Mouse (Mus musculus) CH12.LX (cell line): Measurements from ENCODE around the gene Gstm1. TPM values are rescaled to one million over a fixed set of nuclear protein-coding genes. Genes with fewer than 3 reads are reported as not detected.

ENCODE experiments used
- DNase-seq: peaks from one replicate; pipeline ENCODE4 v3.0.0-alpha.2; 2013; ENCODE audit errors: extremely low read depth
- H3K27ac ChIP-seq: 2 replicates; pipeline ENCODE4 v1.5.1; 2012; ENCODE audit warnings: low read depth, mild to moderate bottlenecking, control low read depth, moderate library complexity; ENCODE audit not compliant: insufficient read depth
- H3K27me3 ChIP-seq: replicated peaks from 2 replicates; pipeline ENCODE3; 2012; ENCODE audit warnings: inconsistent platforms
- H3K36me3 ChIP-seq, 2 experiments: replicated peaks in 1 of 2; 2 replicates each; pipeline versions ENCODE3 to v1.6.1; 2012; ENCODE audit warnings: inconsistent platforms in 1 of 2, low read length in 1 of 2, mild to moderate bottlenecking in 1 of 2, mixed read lengths in 1 of 2, moderate library complexity in 1 of 2; ENCODE audit not compliant: control insufficient read depth in 1 of 2, insufficient read depth in 1 of 2
- H3K4me1 ChIP-seq, 2 experiments: 2 replicates each; pipeline ENCODE4 v1.6.1; 2012; ENCODE audit warnings: inconsistent platforms in 1 of 2, moderate library complexity in 1 of 2; ENCODE audit not compliant: insufficient read depth in 2 of 2, control insufficient read depth in 1 of 2
- H3K4me2 ChIP-seq: 2 replicates; pipeline ENCODE4 v1.6.1; 2012; ENCODE audit warnings: low read depth, mild to moderate bottlenecking, control low read depth; ENCODE audit not compliant: poor library complexity, insufficient read depth, severe bottlenecking
- H3K4me3 ChIP-seq, 3 experiments: fragments of 150-350 bp in 1 of 3; sonication (generic) in 1 of 3; replicated peaks in 1 of 3; 2 replicates each; pipeline versions ENCODE3 to v1.5.1; 2011 to 2012; ENCODE audit warnings: low read depth in 2 of 3, low read length in 2 of 3, mild to moderate bottlenecking in 2 of 3, moderate library complexity in 2 of 3, control low read depth in 1 of 3, improper control_type of control experiment in 1 of 3, inconsistent platforms in 1 of 3, mixed read lengths in 1 of 3; ENCODE audit not compliant: poor library complexity in 1 of 3
- H3K79me2 ChIP-seq: replicated peaks from 2 replicates; pipeline ENCODE4 v1.6.1; 2012; ENCODE audit warnings: mild to moderate bottlenecking, moderate library complexity; ENCODE audit not compliant: control insufficient read depth, poor library complexity, insufficient read depth, severe bottlenecking; ENCODE audit errors: extremely low read depth
- H3K9ac ChIP-seq: 2 replicates; pipeline ENCODE4 v1.6.1; 2012; ENCODE audit warnings: low read depth, mild to moderate bottlenecking, control low read depth, moderate library complexity; ENCODE audit not compliant: insufficient read depth
- H3K9me3 ChIP-seq: replicated peaks from 2 replicates; pipeline ENCODE3; 2012; ENCODE audit warnings: low read length, inconsistent platforms, mixed read lengths
- BHLHE40 ChIP-seq: IDR thresholded peaks from 2 replicates; pipeline ENCODE4 v1.6.1; 2011; ENCODE audit warnings: mild to moderate bottlenecking, low read depth, low read length, improper control_type of control experiment
- CTCF ChIP-seq, 2 experiments: IDR thresholded peaks in 1 of 2; conservative IDR thresholded peaks in 1 of 2; 2 replicates each; pipeline ENCODE4 v1.5.1; 2011 to 2012; ENCODE audit warnings: low read depth in 2 of 2, low read length in 2 of 2, improper control_type of control experiment in 1 of 2, inconsistent platforms in 1 of 2, mild to moderate bottlenecking in 1 of 2, moderate library complexity in 1 of 2
- E2F4 ChIP-seq: IDR thresholded peaks from 2 replicates; pipeline ENCODE4 v1.6.1; 2011; ENCODE audit warnings: low read depth, low read length, improper control_type of control experiment; ENCODE audit not compliant: insufficient replicate concordance
- ELF1 ChIP-seq: IDR thresholded peaks from 2 replicates; pipeline ENCODE4 v1.6.1; 2014; ENCODE audit warnings: low read depth, mild to moderate bottlenecking, inconsistent platforms, low read length, improper control_type of control experiment
- EP300 ChIP-seq: IDR thresholded peaks from 2 replicates; pipeline ENCODE4 v1.6.1; 2011; ENCODE audit warnings: low read length, improper control_type of control experiment
- GABPA ChIP-seq: IDR thresholded peaks from 2 replicates; pipeline ENCODE4 v1.6.1; 2012; ENCODE audit warnings: low read depth, low read length, improper control_type of control experiment, inconsistent platforms; ENCODE audit not compliant: insufficient replicate concordance
- IRF4 ChIP-seq: IDR thresholded peaks from 2 replicates; pipeline ENCODE4 v1.6.1; 2014; ENCODE audit warnings: low read depth, mild to moderate bottlenecking, inconsistent platforms, low read length, improper control_type of control experiment
- JUN ChIP-seq: IDR thresholded peaks from 2 replicates; pipeline ENCODE4 v1.6.1; 2011; ENCODE audit warnings: low read depth, mild to moderate bottlenecking, low read length, improper control_type of control experiment, moderate library complexity; ENCODE audit not compliant: insufficient read depth
- JUND ChIP-seq: conservative IDR thresholded peaks from 2 replicates; pipeline ENCODE4 v1.6.1; 2011; ENCODE audit warnings: low read depth, low read length, improper control_type of control experiment
- MAFK ChIP-seq: IDR thresholded peaks from 2 replicates; pipeline ENCODE4 v1.6.1; 2011; ENCODE audit warnings: low read length, improper control_type of control experiment; ENCODE audit not compliant: insufficient replicate concordance
- MAX ChIP-seq: IDR thresholded peaks from 2 replicates; pipeline ENCODE4 v1.6.1; 2011; ENCODE audit warnings: low read length, improper control_type of control experiment
- MEF2A ChIP-seq: IDR thresholded peaks from 2 replicates; pipeline ENCODE4 v1.6.1; 2014; ENCODE audit warnings: low read depth, mild to moderate bottlenecking, inconsistent platforms, low read length, improper control_type of control experiment, borderline replicate concordance
- MXI1 ChIP-seq: IDR thresholded peaks from 2 replicates; pipeline ENCODE4 v1.6.1; 2011; ENCODE audit warnings: mild to moderate bottlenecking, low read depth, low read length, improper control_type of control experiment
- MYC ChIP-seq: IDR thresholded peaks from 2 replicates; pipeline ENCODE4 v1.6.1; 2011; ENCODE audit warnings: low read depth, mild to moderate bottlenecking, improper control_type of control experiment, low read length
- NRF1 ChIP-seq: IDR thresholded peaks from 2 replicates; pipeline ENCODE4 v1.6.1; 2014; ENCODE audit warnings: low read depth, mild to moderate bottlenecking, inconsistent platforms, low read length, improper control_type of control experiment, moderate library complexity
- POLR2A ChIP-seq: IDR thresholded peaks from 2 replicates; pipeline ENCODE4 v1.6.1; 2011; ENCODE audit warnings: low read depth, mild to moderate bottlenecking, improper control_type of control experiment, low read length
- POLR2AphosphoS2 ChIP-seq: IDR thresholded peaks from 2 replicates; pipeline ENCODE4 v1.6.1; 2011; ENCODE audit warnings: low read depth, low read length, improper control_type of control experiment
- RAD21 ChIP-seq: IDR thresholded peaks from 2 replicates; pipeline ENCODE4 v1.6.1; 2011; ENCODE audit warnings: low read depth, mild to moderate bottlenecking, low read length, improper control_type of control experiment, moderate library complexity
- RCOR1 ChIP-seq: conservative IDR thresholded peaks from 2 replicates; pipeline ENCODE4 v1.6.1; 2012; ENCODE audit warnings: low read depth, mild to moderate bottlenecking, inconsistent platforms, low read length, improper control_type of control experiment
- SIN3A ChIP-seq: IDR thresholded peaks from 2 replicates; pipeline ENCODE4 v1.6.1; 2012; ENCODE audit warnings: low read length, improper control_type of control experiment, inconsistent platforms
- TCF12 ChIP-seq: IDR thresholded peaks from 2 replicates; pipeline ENCODE4 v1.6.1; 2014; ENCODE audit warnings: low read depth, mild to moderate bottlenecking, inconsistent platforms, low read length, improper control_type of control experiment
- UBTF ChIP-seq: IDR thresholded peaks from 2 replicates; pipeline ENCODE4 v1.6.1; 2012; ENCODE audit warnings: low read depth, mild to moderate bottlenecking, inconsistent platforms, low read length, improper control_type of control experiment, moderate library complexity
- USF1 ChIP-seq: IDR thresholded peaks from 2 replicates; pipeline ENCODE4 v1.6.1; 2014; ENCODE audit warnings: low read depth, mild to moderate bottlenecking, inconsistent platforms, low read length, improper control_type of control experiment
- USF2 ChIP-seq: conservative IDR thresholded peaks from 2 replicates; pipeline ENCODE4 v1.6.1; 2011; ENCODE audit warnings: low read depth, low read length, improper control_type of control experiment
- ZC3H11A ChIP-seq: IDR thresholded peaks from 2 replicates; pipeline ENCODE4 v1.6.1; 2012; ENCODE audit warnings: low read depth, mild to moderate bottlenecking, inconsistent platforms, low read length, improper control_type of control experiment
- ZKSCAN1 ChIP-seq: IDR thresholded peaks from 2 replicates; pipeline ENCODE4 v1.6.1; 2012; ENCODE audit warnings: low read depth, inconsistent platforms, low read length, improper control_type of control experiment, borderline replicate concordance
- ZMIZ1 ChIP-seq: IDR thresholded peaks from 2 replicates; pipeline ENCODE4 v1.6.1; 2012; ENCODE audit warnings: low read depth, mild to moderate bottlenecking, inconsistent platforms, low read length, improper control_type of control experiment
- dilution Hi-C: fragments of 300-500 bp; cut with MboI; formaldehyde crosslinking; loops from 2 replicates; pipeline ENCODE4 v1.14.3; 2020; ENCODE audit warnings: low sequenced_read_pairs; ENCODE audit not compliant: extremely low pct_unique_long_range_greater_than_20kb, extremely low pct_ligation_motif_present
- in situ Hi-C: fragments of 300-500 bp; cut with MboI; formaldehyde crosslinking; loops from 3 replicates; pipeline ENCODE4 v1.14.3; 2019; ENCODE audit warnings: low sequenced_read_pairs, low pct_ligation_motif_present, low pct_unique_long_range_greater_than_20kb, mixed read lengths
- polyA plus RNA-seq: library from polyadenylated mRNA; unstranded; fragments of >175 nt; gene quantifications from 2 replicates; pipeline ENCODE4 v1.2.1, GENCODE M21; 2012; ENCODE audit warnings: low read depth; ENCODE audit not compliant: insufficient read length
- total RNA-seq, 2 experiments: library from RNA; depleted of rRNA; stranded (reverse); fragments of 300-350 nt in 1 of 2; fragments of >200 nt in 1 of 2; gene quantifications; 2 replicates each; pipeline ENCODE4 v1.2.3; 2012 to 2014

Gstm1 gene
- total and polyA plus RNA-seq, 3 experiments, result 0.25 to 5.4 (median 0.35) TPM

GRCm38 (mm10) chr3:108028641-108029365 lies 11.0 kb upstream of the Gstm1 start:
- Histone ChIP-seq H3K4me1 (no peaks in the 10 kb centered on the region; a peak in 1 of 4 replicates), H3K36me3 (no peaks in the 10 kb centered on the region), H3K4me3 (no peak overlapping the region), H3K4me2 (no peak overlapping the region), H3K9ac (no peak overlapping the region), H3K27ac (no peak overlapping the region), H3K27me3 (peaks cover 11% of the 10 kb centered on the region), H3K9me3 (no peaks in the 10 kb centered on the region), H3K79me2 (no peaks in the 10 kb centered on the region)
- no peak for DNase-seq
- dilution Hi-C loops (no loop called here), in situ Hi-C loops (no loop called here)
- TF ChIP-seq CTCF (conservative IDR thresholded peaks at IDR 0.05 in 1 of 2, IDR thresholded peaks at IDR 0.05 in 1 of 2; ENCODE audit: low read depth in 2 of 2, low read length in 2 of 2) (no peak), RAD21 (no peak), ZC3H11A (no peak), USF2 (no peak), UBTF (no peak), E2F4 (no peak), SIN3A (no peak), BHLHE40 (no peak), MEF2A (no peak), JUND (no peak), POLR2AphosphoS2 (no peak), NRF1 (no peak), IRF4 (no peak), USF1 (no peak), MAFK (no peak), MXI1 (no peak), TCF12 (no peak), ZMIZ1 (no peak), ELF1 (no peak)

- TF ChIP-seq MAX (no peak), USF1 (no peak), ZC3H11A (no peak), UBTF (no peak), ELF1 (no peak), TCF12 (no peak), ZMIZ1 (no peak), RCOR1 (no peak), ZKSCAN1 (no peak), BHLHE40 (no peak), GABPA (no peak), EP300 (no peak), MAFK (no peak), SIN3A (no peak), JUN (no peak), POLR2AphosphoS2 (no peak), MYC (no peak), POLR2A (no peak)
- H3K27ac ChIP-seq, result no peak overlapping the region
- H3K27me3 ChIP-seq, result peaks cover 10% of the 10 kb centered on the region
- in situ Hi-C loops, result no loop called here
- dilution Hi-C loops, result no loop called here
- DNase-seq, result no peak
- no peaks in the 10 kb centered on the region for H3K9me3 ChIP-seq
- H3K4me1 ChIP-seq, result no peaks in the 10 kb centered on the region; a peak in 1 of 4 replicates
- H3K4me2 ChIP-seq, result no peak overlapping the region
- H3K79me2 ChIP-seq, result no peaks in the 10 kb centered on the region
- H3K9ac ChIP-seq, result no peak overlapping the region
- H3K36me3 ChIP-seq, result no peaks in the 10 kb centered on the region
- H3K4me3 ChIP-seq, result no peak overlapping the region
Observed at GRCm38 (mm10) chr3:108026597-108026996, 8.8 kb upstream of the Gstm1 start.
